Mouse (Mus musculus) midbrain, embryonic 14.5 days (tissue): ENCODE measurements at regions not wholly inside any gene's neighbourhood (a gene's known extent, or its start where the extent isn't known, plus 50 kb on each side); places are given as distances from the start of the nearest gene placed in this dataset.
A peak's percentile ranks its signal among the peaks of the same experiment; 100 is the strongest.

Experiments
- ATAC-seq: fragments of 200-750 bp; cut with Nextera tagmentation; 2 replicates; pipeline ENCODE4 v1.8.0; 2017; ENCODE audit warnings: moderate number of reproducible peaks, moderate library complexity; ENCODE audit not compliant: low FRiP score, low TSS enrichment
- DNase-seq: peaks from one replicate; pipeline ENCODE4 v3.0.0-alpha.2; 2015
- H3K27ac ChIP-seq: fragments of 300-500 bp; sonication (generic); replicated peaks from 2 replicates; pipeline ENCODE4 v1.5.1; 2014; ENCODE audit warnings: mild to moderate bottlenecking, low read depth, low read length, moderate library complexity
- H3K27me3 ChIP-seq: fragments of 300-500 bp; sonication (generic); 2 replicates; pipeline ENCODE4 v1.6.1; 2014; ENCODE audit warnings: low read length, control low read depth, mixed read lengths; ENCODE audit not compliant: control insufficient read depth, insufficient read depth
- H3K36me3 ChIP-seq: fragments of 300-500 bp; sonication (generic); 2 replicates; pipeline ENCODE4 v1.6.1; 2014; ENCODE audit warnings: low read length, control low read depth; ENCODE audit not compliant: control insufficient read depth, insufficient read depth
- H3K4me1 ChIP-seq: fragments of 300-500 bp; sonication (generic); 2 replicates; pipeline ENCODE4 v1.6.1; 2014; ENCODE audit warnings: mild to moderate bottlenecking, antibody characterized with exemption, low read length, control low read depth; ENCODE audit not compliant: control insufficient read depth, insufficient read depth
- H3K4me2 ChIP-seq: fragments of 300-500 bp; sonication (generic); 2 replicates; pipeline ENCODE4 v1.6.1; 2014; ENCODE audit warnings: mild to moderate bottlenecking, low read length, moderate library complexity
- H3K4me3 ChIP-seq: fragments of 300-500 bp; sonication (generic); replicated peaks from 2 replicates; pipeline ENCODE4 v1.5.1; 2014; ENCODE audit warnings: low read depth, low read length
- H3K9ac ChIP-seq: fragments of 300-500 bp; sonication (generic); replicated peaks from 2 replicates; pipeline ENCODE4 v1.6.1; 2014; ENCODE audit warnings: mild to moderate bottlenecking, low read length, moderate library complexity
- H3K9me3 ChIP-seq: fragments of 300-500 bp; sonication (generic); 2 replicates; pipeline ENCODE4 v1.6.1; 2016; ENCODE audit warnings: low read length, control low read depth, mixed read lengths; ENCODE audit not compliant: control insufficient read depth
- WGBS: fragments of 180-500 bp; shearing (Covaris S2); extraction: QIAGEN DNeasy Blood & Tissue Kit; methylation state at CpG from one replicate; pipeline ENCODE4 v1.1.7; 2014; 5-methylcytosine and 5-hydroxymethylcytosine counted together

- Histone ChIP-seq H3K4me2 (no peak overlapping the region), H3K9ac (no peak overlapping the region), H3K27ac (no peak overlapping the region), H3K9me3 (no peaks in the 10 kb centered on the region), H3K27me3 (no peaks in the 10 kb centered on the region), H3K36me3 (no peaks in the 10 kb centered on the region), H3K4me3 (no peak overlapping the region), H3K4me1 (no peaks in the 10 kb centered on the region)
- 80% methylated on average over 4 of the region's 4 CpGs for WGBS
- ATAC-seq (no peak), DNase-seq (no peak)
These were observed 113.3 kb downstream of the Apip start for GRCm38 (mm10) chr2:103186751-103187260.

GRCm38 (mm10) chr2:103192591-103192990 lies 110.5 kb downstream of the Ehf start:
- ATAC-seq, result no peak
- H3K27ac ChIP-seq, result no peak overlapping the region
- no peaks in the 10 kb centered on the region for H3K27me3 ChIP-seq
- H3K36me3 ChIP-seq, result no peaks in the 10 kb centered on the region
- H3K4me3 ChIP-seq, result no peak overlapping the region
- no peaks in the 10 kb centered on the region for H3K9me3 ChIP-seq
- no peak overlapping the region for H3K9ac ChIP-seq
- WGBS, result 61% methylated on average over 4 of the region's 4 CpGs
- no peaks in the 10 kb centered on the region for H3K4me1 ChIP-seq
- DNase-seq, result no peak
- no peak overlapping the region for H3K4me2 ChIP-seq

GRCm38 (mm10) chr2:103200313-103200712 lies 102.8 kb downstream of the Ehf start:
- WGBS, result 83% methylated on average over 6 of the region's 6 CpGs
- H3K9me3 ChIP-seq, result no peaks in the 10 kb centered on the region
- H3K4me3 ChIP-seq, result no peak overlapping the region
- no peak overlapping the region for H3K9ac ChIP-seq
- no peaks in the 10 kb centered on the region for H3K36me3 ChIP-seq
- ATAC-seq (no peak), DNase-seq (no peak)
- H3K4me1 ChIP-seq, result no peaks in the 10 kb centered on the region
- no peaks in the 10 kb centered on the region for H3K27me3 ChIP-seq
- H3K4me2 ChIP-seq, result no peak overlapping the region
- H3K27ac ChIP-seq, result no peak overlapping the region

GRCm38 (mm10) chr2:103205046-103205445 lies 98.0 kb downstream of the Ehf start:
- 88% methylated on average over 8 of the region's 8 CpGs for WGBS
- H3K36me3 ChIP-seq, result no peaks in the 10 kb centered on the region
- no peak overlapping the region for H3K4me2 ChIP-seq
- H3K9me3 ChIP-seq, result no peaks in the 10 kb centered on the region
- H3K4me3 ChIP-seq, result no peak overlapping the region
- H3K27ac ChIP-seq, result no peak overlapping the region
- no peaks in the 10 kb centered on the region for H3K27me3 ChIP-seq
- DNase-seq (no peak), ATAC-seq (no peak)
- no peaks in the 10 kb centered on the region for H3K4me1 ChIP-seq
- no peak overlapping the region for H3K9ac ChIP-seq

DNA sequence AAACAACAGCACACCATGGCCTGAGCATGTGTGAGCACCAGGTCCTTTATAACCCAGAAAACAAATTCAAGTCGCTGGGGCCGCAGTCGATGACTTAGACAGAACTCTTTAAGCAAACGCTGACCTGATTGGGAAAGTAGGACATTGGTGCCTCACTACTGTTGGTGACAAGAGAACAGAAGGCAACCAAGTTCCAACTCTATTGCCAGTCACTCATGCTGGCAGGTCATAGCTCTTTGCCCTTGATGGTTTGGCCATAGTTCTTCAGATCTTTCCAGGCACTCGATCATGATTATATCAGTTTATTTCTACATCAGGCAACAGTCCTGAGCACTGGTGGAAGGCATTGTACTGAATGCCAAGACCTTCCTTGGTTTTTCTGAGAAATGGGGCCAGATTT lies 94.7 kb downstream of the Ehf start:
- no peak for DNase-seq
- 97% methylated on average over 5 of the region's 5 CpGs for WGBS
- H3K9ac ChIP-seq, result no peak overlapping the region

DNA sequence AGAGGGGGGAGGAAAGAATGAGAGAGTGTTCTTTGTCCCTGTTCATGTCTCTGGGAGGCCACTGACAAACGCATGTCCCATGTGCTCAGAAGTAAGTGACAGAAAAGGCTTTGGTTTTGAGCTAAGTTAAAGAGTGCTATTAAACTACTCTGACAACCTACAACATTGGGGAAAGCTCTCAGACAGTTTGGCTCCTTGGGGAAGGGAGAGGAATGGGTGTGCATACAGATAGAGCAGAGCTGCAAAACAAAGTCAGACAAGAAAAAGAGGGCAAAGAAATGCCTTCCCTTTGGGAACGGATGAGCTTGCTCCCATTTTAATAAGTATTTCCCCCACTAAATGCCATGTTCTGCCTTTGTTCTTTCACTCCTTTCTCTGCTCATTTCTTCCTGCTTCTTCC lies 94.0 kb downstream of the Ehf start:
- no peaks in the 10 kb centered on the region for H3K27me3 ChIP-seq
- DNase-seq (peak; percentile 17), ATAC-seq (no peak)
- no peaks in the 10 kb centered on the region for H3K4me1 ChIP-seq
- H3K9ac ChIP-seq, result no peak overlapping the region
- H3K36me3 ChIP-seq, result no peaks in the 10 kb centered on the region
- no peak overlapping the region for H3K4me2 ChIP-seq
- 72% methylated on average over 2 of the region's 2 CpGs for WGBS
- H3K4me3 ChIP-seq, result no peak overlapping the region
- H3K27ac ChIP-seq, result no peak overlapping the region
- no peaks in the 10 kb centered on the region for H3K9me3 ChIP-seq

More for the DNA sequence above, 94.7 kb downstream of the Ehf start:
- Histone ChIP-seq H3K9me3 (no peaks in the 10 kb centered on the region), H3K27ac (no peak overlapping the region), H3K27me3 (no peaks in the 10 kb centered on the region), H3K4me1 (no peaks in the 10 kb centered on the region), H3K4me3 (no peak overlapping the region), H3K36me3 (no peaks in the 10 kb centered on the region), H3K4me2 (no peak overlapping the region)
- ATAC-seq, result no peak

GRCm38 (mm10) chr2:103209512-103209981 lies 93.5 kb downstream of the Ehf start:
- Histone ChIP-seq H3K9me3 (no peaks in the 10 kb centered on the region), H3K27ac (no peak overlapping the region), H3K9ac (no peak overlapping the region), H3K4me1 (no peaks in the 10 kb centered on the region), H3K36me3 (no peaks in the 10 kb centered on the region), H3K4me3 (no peak overlapping the region), H3K4me2 (no peak overlapping the region), H3K27me3 (no peaks in the 10 kb centered on the region)
- 81% methylated on average over 6 of the region's 6 CpGs for WGBS
- no peak for DNase-seq
- ATAC-seq, result no peak

- no peaks in the 10 kb centered on the region for H3K36me3 ChIP-seq
- no peaks in the 10 kb centered on the region for H3K4me1 ChIP-seq
- no peaks in the 10 kb centered on the region for H3K9me3 ChIP-seq
- H3K9ac ChIP-seq, result no peak overlapping the region
- 46% methylated on average over 3 of the region's 3 CpGs for WGBS
- H3K27ac ChIP-seq, result no peak overlapping the region
- DNase-seq (no peak), ATAC-seq (no peak)
- H3K4me2 ChIP-seq, result no peak overlapping the region
- no peaks in the 10 kb centered on the region for H3K27me3 ChIP-seq
- no peak overlapping the region for H3K4me3 ChIP-seq
These were observed 91.9 kb downstream of the Ehf start for GRCm38 (mm10) chr2:103211179-103211578.
